Mouse (Mus musculus) layer of hippocampus, postnatal 14 days (tissue): ENCODE measurements around the gene Pspc1. TPM values are rescaled to one million over a fixed set of nuclear protein-coding genes. Genes with fewer than 3 reads are reported as not detected.
"Not testable (repeated sequence)": the region's sequence is repeated elsewhere in the genome, so short reads cannot be mapped to it uniquely, and the experiment has no call there.

Source experiments
- DNase-seq, 2 experiments: peaks; one replicate each; pipeline ENCODE4 v3.0.0; 2021 to 2022; ENCODE audit warnings: low spot score in 2 of 2, mixed read lengths in 1 of 2
- long read RNA-seq, 2 experiments: library from polyadenylated mRNA; stranded (forward); transcript quantifications; one replicate each; pipeline ENCODE4 v2.0.0; 2021
- total RNA-seq, 2 experiments: library from RNA; stranded (reverse); gene quantifications; 2 replicates each; pipeline ENCODE4 v1.2.3; 2021

Pspc1 gene
- total RNA-seq: 10 to 100 TPM; 58.7 to 60.2 TPM
- long read RNA-seq, experiment 1, full-length matches to known transcripts: 7 of 11 reads
- long read RNA-seq, experiment 1, partial matches to known transcripts: 1 of 11 reads
- long read RNA-seq, experiment 1, other reads (novel, unspliced or antisense): 3 of 11 reads
- long read RNA-seq, experiment 2, full-length matches to known transcripts: 12 of 19 reads
- long read RNA-seq, experiment 2, partial matches to known transcripts: 1 of 19 reads
- long read RNA-seq, experiment 2, other reads (novel, unspliced or antisense): 6 of 19 reads

DNA sequence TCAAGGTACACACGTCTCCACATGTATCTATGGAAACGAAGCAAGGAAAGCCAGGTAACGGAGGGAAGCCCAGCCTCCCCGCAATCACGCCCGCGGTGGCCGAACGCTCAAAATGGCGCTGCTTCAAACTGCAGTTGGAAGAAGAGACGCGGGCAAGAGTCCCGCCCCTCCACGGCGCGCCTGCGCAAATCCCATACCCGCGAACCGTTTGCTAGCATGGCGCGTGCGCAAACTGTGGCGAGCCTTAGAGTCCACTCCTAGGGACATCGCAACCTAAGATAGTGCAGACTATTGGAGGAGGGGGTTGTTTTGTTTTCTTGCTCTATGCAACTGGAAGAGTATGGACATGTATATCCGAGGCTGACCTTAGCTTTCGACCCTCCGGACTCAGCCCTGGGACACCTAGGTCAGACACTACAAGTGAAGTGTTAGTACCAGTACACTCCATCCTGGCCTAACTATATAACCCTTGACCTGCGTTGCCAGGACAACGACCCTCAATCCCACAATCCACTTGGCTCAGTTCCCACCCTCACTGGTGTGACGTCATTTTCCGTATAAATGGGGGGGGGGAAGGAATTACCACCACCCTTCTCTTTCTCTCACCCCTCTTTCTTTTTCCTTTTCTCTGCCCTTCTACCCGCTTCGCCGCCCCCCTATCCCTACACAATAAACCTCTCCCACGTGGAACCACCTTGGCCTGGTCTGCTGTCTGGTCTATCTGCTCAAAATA lies at the start of gene Pspc1:
Gene Pspc1, minus strand, starts transcription at position 117 of the 733 bp plus-strand sequence.
- peak; percentile 96 to 98 for DNase-seq

- DNase-seq: no peak
Measured at GRCm38 (mm10) chr14:56824562-56824961, 46.4 kb upstream of the Pspc1 start.

GRCm38 (mm10) chr14:56817616-56818015 lies 39.5 kb upstream of the Pspc1 start:
- no peak for DNase-seq

DNA sequence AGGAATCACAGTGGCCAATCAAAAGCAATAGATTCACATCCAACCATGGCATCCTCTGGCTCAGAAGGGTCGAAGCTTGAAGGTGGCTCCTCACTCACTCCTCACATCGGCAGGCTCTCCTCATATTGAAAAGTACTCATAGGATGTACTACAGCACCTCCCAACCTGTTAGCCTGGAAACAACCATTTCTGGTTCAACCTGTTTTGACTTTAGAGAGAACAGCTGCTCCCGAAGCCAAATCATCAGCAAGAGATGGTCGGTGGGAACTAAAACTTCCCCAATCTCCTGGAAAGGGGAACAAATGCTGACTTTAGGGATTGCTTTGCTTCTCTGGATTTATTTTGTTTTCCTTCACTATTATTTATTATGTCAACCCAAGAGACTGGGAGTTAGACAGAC lies 39.0 kb upstream of the Pspc1 start:
- DNase-seq: no peak

GRCm38 (mm10) chr14:56816541-56816940 lies 38.4 kb upstream of the Pspc1 start:
- no peak for DNase-seq

DNA sequence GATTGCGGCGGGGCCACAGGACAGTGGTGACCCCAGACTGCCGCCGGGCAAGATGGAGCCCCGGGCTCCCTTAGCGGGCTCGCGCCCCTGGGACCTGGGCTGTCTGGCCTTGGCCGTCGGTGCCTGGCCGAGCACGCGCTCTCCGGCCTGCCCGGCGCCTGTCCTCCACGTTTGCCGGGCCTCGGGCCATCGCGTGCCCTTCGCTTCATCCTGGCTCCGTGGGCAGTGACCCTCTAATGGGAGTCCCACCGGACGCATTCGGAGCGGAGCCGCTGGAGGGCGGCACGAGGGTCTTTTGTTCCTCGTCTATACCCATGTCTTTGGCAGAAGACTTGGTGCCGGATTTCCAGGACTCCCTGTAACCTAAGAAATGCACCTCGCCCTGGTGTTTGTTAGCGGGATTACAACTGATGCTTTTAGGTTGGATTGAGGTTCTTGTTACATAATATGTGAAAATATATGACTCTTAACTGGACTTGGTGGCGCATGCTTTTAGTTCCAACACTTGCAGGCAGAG lies 34.5 kb upstream of the Pspc1 start:
- peak; percentile 78 to 83 for DNase-seq

DNA sequence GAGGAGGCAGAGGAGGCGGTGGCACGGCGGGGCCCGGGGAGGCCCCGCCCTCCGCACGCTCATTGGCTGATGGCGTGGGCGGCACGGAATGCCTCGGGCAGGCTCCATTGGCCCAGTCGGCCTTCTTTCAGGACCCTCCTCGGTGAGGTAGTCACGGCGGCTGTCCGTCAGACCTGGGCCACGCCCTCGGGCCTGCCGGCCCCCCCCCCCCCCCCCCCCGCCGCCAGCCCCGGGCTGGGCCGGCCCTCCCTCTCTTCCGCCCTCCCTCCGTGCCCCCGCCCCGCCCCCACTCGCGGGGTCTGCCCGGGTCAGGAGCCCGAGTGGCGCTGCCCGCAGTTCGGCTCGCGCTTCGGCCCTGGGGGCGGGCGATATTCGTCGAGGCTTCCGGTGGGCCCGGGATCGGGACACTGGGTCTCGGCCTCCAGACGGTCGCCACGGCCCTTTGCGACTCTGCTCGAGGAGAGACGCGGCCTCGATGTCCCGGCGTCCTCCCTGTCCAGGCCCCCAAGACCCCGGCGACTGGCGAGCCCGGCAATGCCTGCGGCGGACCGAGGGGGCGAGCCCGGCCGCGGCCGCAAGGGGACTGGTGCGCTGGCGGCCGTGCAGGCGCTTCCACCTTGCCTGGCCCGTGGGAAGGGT lies 33.7 kb upstream of the Pspc1 start, which contains the start of gene Zmym5:
Gene Zmym5, minus strand, starts transcription at position 16 of the 639 bp plus-strand sequence.
- DNase-seq: peak; percentile 81 to 91

- peak; percentile 29 to 31 for DNase-seq
Measured at GRCm38 (mm10) chr14:56810781-56811690, 32.9 kb upstream of the Pspc1 start.

DNA sequence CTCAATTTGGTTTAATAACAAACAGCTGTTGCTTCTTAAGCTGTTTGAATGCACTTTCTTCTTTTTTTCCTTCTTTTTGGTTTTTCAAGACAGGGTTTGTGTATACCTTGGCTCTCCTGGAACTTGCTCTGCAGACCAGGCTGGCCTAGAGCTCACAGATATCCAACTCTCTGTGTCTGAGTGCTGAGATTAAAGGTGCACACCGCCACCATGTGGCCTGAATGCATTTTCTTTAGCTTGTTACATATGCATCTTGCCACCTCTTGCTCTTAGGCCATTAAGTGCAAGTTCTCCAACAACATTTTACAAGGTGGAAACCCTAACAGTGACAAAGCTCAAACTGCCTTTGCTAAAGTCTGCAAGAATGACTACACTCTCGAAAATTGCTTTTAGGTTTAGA lies 15.1 kb upstream of the Pspc1 start:
- DNase-seq: peak in 1 of 2 experiments; percentile 39

- no peak for DNase-seq
Measured at GRCm38 (mm10) chr14:56784575-56784974, 6.5 kb upstream of the Pspc1 start.

DNA sequence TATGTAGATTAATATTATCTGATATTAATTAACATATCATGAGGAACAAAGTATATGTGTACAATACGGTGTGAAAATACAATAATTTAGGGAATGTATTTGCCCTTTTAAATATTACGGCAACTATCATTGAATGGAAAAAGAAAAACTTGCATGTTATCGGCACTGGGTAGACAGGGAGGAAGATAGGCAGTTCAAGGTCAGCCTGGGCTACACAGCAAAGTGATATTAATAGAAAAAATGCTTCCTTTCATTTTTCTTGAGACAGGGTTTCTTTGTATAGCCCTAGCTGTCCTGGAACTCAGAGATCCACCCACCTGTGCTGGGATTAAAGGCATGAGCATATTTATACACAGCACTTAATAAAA lies 801 bp upstream of the Pspc1 start:
- no peak for DNase-seq

GRCm38 (mm10) chr14:56777360-56778136 lies 568 bp downstream of the Pspc1 start:
- DNase-seq: peak; percentile 50 to 70

GRCm38 (mm10) chr14:56776571-56777238 lies 1.4 kb downstream of the Pspc1 start:
- DNase-seq: no peak

DNA sequence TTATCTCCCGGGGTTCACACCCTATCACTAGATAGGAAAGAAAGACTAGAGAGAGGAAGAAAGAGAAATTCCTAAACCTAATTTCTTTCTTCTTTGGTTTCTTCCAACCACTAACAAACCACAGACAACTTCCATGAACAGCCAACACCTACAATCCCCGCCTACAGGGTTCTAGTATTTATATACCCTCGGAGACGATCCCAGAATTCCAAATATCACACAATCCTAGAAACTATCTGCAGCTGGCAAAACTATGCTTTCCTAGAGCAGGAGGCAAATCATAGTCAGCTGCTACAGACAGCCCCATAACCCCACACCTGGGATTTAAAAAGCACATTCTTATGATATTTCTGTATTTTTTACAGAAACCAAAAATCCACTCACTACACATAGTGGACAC lies 2.7 kb downstream of the Pspc1 start:
- DNase-seq: no peak

- DNase-seq: not testable (repeated sequence)
Measured at GRCm38 (mm10) chr14:56766438-56766837, 11.7 kb downstream of the Pspc1 start.

- DNase-seq: not testable (repeated sequence)
Measured at GRCm38 (mm10) chr14:56765117-56765516, 13.0 kb downstream of the Pspc1 start.

GRCm38 (mm10) chr14:56751282-56751681 lies 26.8 kb downstream of the Pspc1 start:
- no peak for DNase-seq

- no peak for DNase-seq
Measured at GRCm38 (mm10) chr14:56740175-56740574, 37.9 kb downstream of the Pspc1 start.

- DNase-seq: no peak
Measured at GRCm38 (mm10) chr14:56726493-56726892, 51.6 kb downstream of the Pspc1 start.
